9 mouse cellular contexts compared by ENCODE assay signal in the genomic region with DNA sequence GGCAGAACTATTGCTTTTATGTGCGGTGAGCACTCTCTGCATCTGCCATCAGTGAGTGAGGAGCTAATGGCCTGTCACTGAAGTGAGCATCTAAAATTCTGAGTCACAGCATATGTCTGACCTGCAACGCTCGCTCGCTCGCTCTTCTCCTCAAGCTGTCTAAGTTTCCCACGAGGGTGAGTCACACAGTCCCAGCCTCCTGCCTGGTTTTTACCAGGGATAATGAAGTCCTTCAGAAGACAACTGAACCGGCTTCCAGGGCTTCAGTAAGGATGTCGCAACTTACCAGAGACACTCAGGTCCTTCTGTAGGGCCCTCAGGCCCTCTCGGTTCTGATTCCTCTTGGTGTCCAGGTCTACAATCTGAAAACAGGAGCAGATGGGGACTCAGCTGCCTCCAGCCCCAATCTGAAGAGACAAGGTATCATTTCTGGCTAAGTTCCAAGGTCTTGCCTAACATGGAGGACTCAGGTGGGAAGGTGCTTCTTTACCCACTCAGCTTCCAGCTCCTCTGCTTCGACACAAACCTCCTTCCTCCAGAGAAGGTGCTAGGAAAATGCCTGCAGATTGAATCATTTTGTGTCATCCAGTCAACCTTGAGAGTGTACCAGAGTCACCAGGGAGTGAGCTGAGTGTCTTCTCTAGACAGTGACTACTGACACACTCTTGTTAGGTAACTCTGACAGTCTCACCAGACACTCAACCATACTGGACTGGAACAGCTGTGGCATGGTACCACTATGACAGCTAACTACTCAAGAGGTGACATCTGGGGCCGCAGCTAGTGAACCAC. TPM values are rescaled to one million over a fixed set of nuclear protein-coding genes. Genes with fewer than 3 reads are reported as not detected.
A peak's percentile ranks its signal among the peaks of the same experiment; 100 is the strongest.
DNase-seq lines count a peak whose midpoint lies in the region; ATAC-seq and TF ChIP-seq lines count a peak whose summit lies in the region.
"Had no signal": no experiment of that assay in that cellular context is flagged by ENCODE, and none has a peak within 500 bp of the region (broad histone marks: within the 10 kb centered on the region; RNA-seq: fewer than 3 reads in every experiment).

No protein-coding gene starts in this region.

- H3K27me3 ChIP-seq in kidney, postnatal 0 days (ENCODE audit: insufficient read depth, low read length) = no peaks in the 10 kb centered on the region
- H3K27me3 ChIP-seq in embryonic facial prominence, embryonic 13.5 days = 0 out of 2 replicates have a peak, but pooled peaks cover 4% of the 10 kb centered on the region
- H3K27me3 ChIP-seq in limb, embryonic 14.5 days (ENCODE audit: control insufficient read depth, insufficient read depth, low read length) = no peaks in the 10 kb centered on the region

- 88% methylated on average over 11 of the region's 11 CpGs for WGBS in kidney, postnatal 0 days
- WGBS in embryonic facial prominence, embryonic 13.5 days = 91% methylated on average over 11 of the region's 11 CpGs
- WGBS in limb, embryonic 14.5 days = 87% methylated on average over 11 of the region's 11 CpGs

- H3K36me3 ChIP-seq in kidney, postnatal 0 days (ENCODE audit: insufficient read depth, low read length) = peaks cover 22% of the 10 kb centered on the region
- peaks cover 42% of the 10 kb centered on the region for H3K36me3 ChIP-seq in embryonic facial prominence, embryonic 13.5 days
- H3K36me3 ChIP-seq in limb, embryonic 14.5 days (ENCODE audit: control insufficient read depth, insufficient read depth, low read length) = peaks cover 40% of the 10 kb centered on the region

- no peak overlapping the region for H3K27ac ChIP-seq in kidney, postnatal 0 days
- H3K27ac ChIP-seq in embryonic facial prominence, embryonic 13.5 days = no peak overlapping the region
- H3K27ac ChIP-seq in limb, embryonic 14.5 days (replicated peaks; ENCODE audit: low read depth, low read length) = no peak overlapping the region

- no peak for TF ChIP-seq CTCF in kidney, postnatal 0 days (IDR thresholded peaks at IDR 0.05; ENCODE audit: low read depth)

- peak overlapping the region; percentile 75 for H3K4me3 ChIP-seq in kidney, postnatal 0 days (replicated peaks; ENCODE audit: low read depth, low read length)
- peak overlapping the region; percentile 85 for H3K4me3 ChIP-seq in embryonic facial prominence, embryonic 13.5 days
- H3K4me3 ChIP-seq in limb, embryonic 14.5 days (replicated peaks; ENCODE audit: low read length) = peak overlapping the region; percentile 82

- peaks cover 10% of the 10 kb centered on the region for H3K4me1 ChIP-seq in kidney, postnatal 0 days (replicated peaks; ENCODE audit: insufficient read depth, low read length)
- peaks cover 10% of the 10 kb centered on the region for H3K4me1 ChIP-seq in embryonic facial prominence, embryonic 13.5 days
- H3K4me1 ChIP-seq in limb, embryonic 14.5 days (ENCODE audit: control insufficient read depth, insufficient read depth, low read length) = peaks cover 8% of the 10 kb centered on the region

- no peak for DNase-seq in kidney, postnatal 0 days (ENCODE audit: low spot score)
- DNase-seq in kidney, postnatal 25 days = no peak
- DNase-seq in MN1 (ENCODE audit: low spot score) = peak; percentile 78
- no peak for DNase-seq in limb, embryonic 14.5 days (ENCODE audit: low spot score)
- DNase-seq in urinary bladder, postnatal 14 days (ENCODE audit: low spot score) = no peak
- DNase-seq in left cerebral cortex, adult 11 months (ENCODE audit: low spot score) = no peak

- ATAC-seq in kidney, postnatal 0 days (replicated peaks; ENCODE audit: low FRiP score, low read depth) = no peak
- ATAC-seq in embryonic facial prominence, embryonic 13.5 days (ENCODE audit: insufficient number of reproducible peaks, insufficient read depth, low FRiP score, low TSS enrichment, low read depth) = no peak
- no peak for ATAC-seq in limb, embryonic 14.5 days (ENCODE audit: low FRiP score, low read depth)
- ATAC-seq in inflammation-experienced regulatory T-cells, adult 6 months = no peak

- TF ChIP-seq POLR2A in limb, embryonic 14.5 days (IDR thresholded peaks at IDR 0.05; ENCODE audit: borderline replicate concordance, extremely low read depth, insufficient read depth, insufficient read length) = no peak

- no peaks in the 10 kb centered on the region for H3K9me3 ChIP-seq in kidney, postnatal 0 days (replicated peaks; ENCODE audit: low read length)
- H3K9me3 ChIP-seq in embryonic facial prominence, embryonic 13.5 days = no peaks in the 10 kb centered on the region
- H3K9me3 ChIP-seq in limb, embryonic 14.5 days (ENCODE audit: control insufficient read depth, low read length) = no peaks in the 10 kb centered on the region

- H3K4me2 ChIP-seq in kidney, postnatal 0 days (ENCODE audit: low read length) = peak overlapping the region; percentile 90
- H3K4me2 ChIP-seq in embryonic facial prominence, embryonic 13.5 days = peak overlapping the region; percentile 89
- peak overlapping the region; percentile 85 for H3K4me2 ChIP-seq in limb, embryonic 14.5 days (replicated peaks; ENCODE audit: low read depth, low read length, severe bottlenecking)

- peak overlapping the region; percentile 79 for H3K9ac ChIP-seq in kidney, postnatal 0 days (ENCODE audit: low read depth, low read length)
- peak overlapping the region; percentile 89 for H3K9ac ChIP-seq in embryonic facial prominence, embryonic 13.5 days
- H3K9ac ChIP-seq in limb, embryonic 14.5 days (ENCODE audit: low read depth, low read length, severe bottlenecking) = peak overlapping the region; percentile 85

RNA-seq across cellular contexts. Expression of gene Pdrg1, which starts 1.3 kb away (rescaled TPM):
- 103 and 109 TPM in 2 replicates for polyA plus RNA-seq in kidney, postnatal 0 days (2015; fragmentation: Nextera tagmentation; extraction: Ambion mirVana)
- 120 and 136 TPM in 2 replicates for polyA plus RNA-seq in embryonic facial prominence, embryonic 13.5 days (2015; fragmentation: Nextera tagmentation; extraction: Ambion mirVana)
- 107 and 118 TPM in 2 replicates for polyA plus RNA-seq in limb, embryonic 14.5 days (2012; rRNA removed)
- polyA plus RNA-seq in limb, embryonic 14.5 days (2014; fragmentation: Nextera tagmentation; extraction: Ambion mirVana) = 90.8 and 91.0 TPM in 2 replicates
- polyA plus RNA-seq in inflammation-experienced regulatory T-cells, adult 6 months (2017; shearing (Covaris generic)) = 100 to 1,000 TPM; 149 to 191 (median 188) TPM

RNA-seq across cellular contexts. Expression of gene Xkr7, which starts 17.7 kb away (rescaled TPM):
- not detected in 2 replicates for polyA plus RNA-seq in kidney, postnatal 0 days (2015; fragmentation: Nextera tagmentation; extraction: Ambion mirVana)
- 0.12 TPM in 1 of 2 replicates, not detected in the other for polyA plus RNA-seq in embryonic facial prominence, embryonic 13.5 days (2015; fragmentation: Nextera tagmentation; extraction: Ambion mirVana)
- polyA plus RNA-seq in limb, embryonic 14.5 days (2012; rRNA removed) = 0.03 TPM in 1 of 2 replicates, not detected in the other
- not detected in 2 replicates for polyA plus RNA-seq in limb, embryonic 14.5 days (2014; fragmentation: Nextera tagmentation; extraction: Ambion mirVana)
- not detected for polyA plus RNA-seq in inflammation-experienced regulatory T-cells, adult 6 months (2017; shearing (Covaris generic))

RNA-seq across cellular contexts. Expression of gene Ttll9, which starts 51.6 kb away (rescaled TPM):
- 0.64 and 0.75 TPM in 2 replicates for polyA plus RNA-seq in kidney, postnatal 0 days (2015; fragmentation: Nextera tagmentation; extraction: Ambion mirVana)
- polyA plus RNA-seq in embryonic facial prominence, embryonic 13.5 days (2015; fragmentation: Nextera tagmentation; extraction: Ambion mirVana) = 0.36 and 0.42 TPM in 2 replicates
- 0.47 and 1.0 TPM in 2 replicates for polyA plus RNA-seq in limb, embryonic 14.5 days (2012; rRNA removed)
- polyA plus RNA-seq in limb, embryonic 14.5 days (2014; fragmentation: Nextera tagmentation; extraction: Ambion mirVana) = 0.14 and 0.18 TPM in 2 replicates
- polyA plus RNA-seq in inflammation-experienced regulatory T-cells, adult 6 months (2017; shearing (Covaris generic)) = 1 to 10 TPM in 2 of 3 experiments, under 1 TPM in 1; 0.92 to 1.6 (median 1.0) TPM
- polyA plus RNA-seq: small intestine, adult 2 months had no signal

RNA-seq across cellular contexts. Expression of gene Ccm2l, which starts 51.8 kb away (rescaled TPM):
- polyA plus RNA-seq in kidney, postnatal 0 days (2015; fragmentation: Nextera tagmentation; extraction: Ambion mirVana) = 3.4 TPM in 2 replicates
- polyA plus RNA-seq in embryonic facial prominence, embryonic 13.5 days (2015; fragmentation: Nextera tagmentation; extraction: Ambion mirVana) = 1.7 and 2.0 TPM in 2 replicates
- polyA plus RNA-seq in limb, embryonic 14.5 days (2012; rRNA removed) = 11.4 and 15.2 TPM in 2 replicates
- polyA plus RNA-seq in limb, embryonic 14.5 days (2014; fragmentation: Nextera tagmentation; extraction: Ambion mirVana) = 2.1 and 3.2 TPM in 2 replicates
- not detected for polyA plus RNA-seq in inflammation-experienced regulatory T-cells, adult 6 months (2017; shearing (Covaris generic))
